Mouse (Mus musculus) right cerebral cortex, postnatal 14 days (tissue): ENCODE measurements around the gene Kcnj14.

Experiments used
- DNase-seq: peaks from one replicate; pipeline ENCODE4 v3.0.0; 2022

The Kcnj14 gene

DNA sequence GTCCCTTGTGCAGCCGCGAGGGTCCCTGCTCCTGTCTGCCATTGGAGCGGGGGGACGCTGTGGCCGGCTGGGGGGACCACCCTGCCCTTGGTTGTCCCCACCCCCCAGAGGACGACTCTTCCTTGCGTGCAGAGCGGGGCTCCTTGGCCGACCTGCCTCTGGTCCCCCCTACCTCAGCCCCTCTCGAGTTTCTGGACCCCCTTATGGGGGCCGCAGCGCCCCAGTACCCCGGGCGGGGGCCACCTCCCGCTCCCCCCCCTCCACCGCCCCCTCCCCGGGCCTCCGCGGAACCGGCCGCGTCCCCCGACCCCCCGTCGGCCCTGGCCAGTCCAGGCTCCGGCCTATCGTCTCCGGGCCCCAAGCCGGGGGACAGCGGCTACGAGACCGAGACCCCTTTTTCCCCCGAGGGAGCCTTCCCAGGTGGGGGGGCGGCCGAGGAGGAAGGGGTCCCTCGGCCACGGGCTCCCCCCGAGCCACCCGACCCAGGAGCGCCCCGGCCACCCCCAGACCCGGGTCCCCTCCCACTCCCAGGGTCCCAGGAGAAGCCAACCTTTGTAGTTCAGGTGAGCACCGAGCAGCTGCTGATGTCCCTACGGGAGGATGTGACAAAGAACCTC lies 30.5 kb downstream of the Kcnj14 start:
- DNase-seq = no peak

DNA sequence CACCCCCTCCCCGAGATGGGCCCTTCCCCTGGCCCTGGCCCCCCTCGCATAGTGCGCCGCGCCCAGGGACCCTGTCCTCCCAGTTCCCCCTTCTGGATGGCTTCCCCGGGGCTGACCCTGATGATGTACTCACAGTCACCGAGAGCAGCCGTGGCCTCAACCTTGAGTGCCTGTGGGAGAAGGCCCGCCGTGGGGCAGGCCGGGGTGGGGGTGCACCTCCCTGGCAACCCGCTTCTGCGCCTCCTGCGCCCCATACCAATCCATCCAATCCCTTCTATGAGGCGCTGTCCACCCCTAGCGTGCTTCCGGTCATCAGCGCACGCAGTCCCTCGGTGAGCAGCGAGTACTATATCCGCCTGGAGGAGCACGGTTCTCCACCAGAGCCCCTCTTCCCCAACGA lies 31.3 kb downstream of the Kcnj14 start:
- DNase-seq = no peak

DNA sequence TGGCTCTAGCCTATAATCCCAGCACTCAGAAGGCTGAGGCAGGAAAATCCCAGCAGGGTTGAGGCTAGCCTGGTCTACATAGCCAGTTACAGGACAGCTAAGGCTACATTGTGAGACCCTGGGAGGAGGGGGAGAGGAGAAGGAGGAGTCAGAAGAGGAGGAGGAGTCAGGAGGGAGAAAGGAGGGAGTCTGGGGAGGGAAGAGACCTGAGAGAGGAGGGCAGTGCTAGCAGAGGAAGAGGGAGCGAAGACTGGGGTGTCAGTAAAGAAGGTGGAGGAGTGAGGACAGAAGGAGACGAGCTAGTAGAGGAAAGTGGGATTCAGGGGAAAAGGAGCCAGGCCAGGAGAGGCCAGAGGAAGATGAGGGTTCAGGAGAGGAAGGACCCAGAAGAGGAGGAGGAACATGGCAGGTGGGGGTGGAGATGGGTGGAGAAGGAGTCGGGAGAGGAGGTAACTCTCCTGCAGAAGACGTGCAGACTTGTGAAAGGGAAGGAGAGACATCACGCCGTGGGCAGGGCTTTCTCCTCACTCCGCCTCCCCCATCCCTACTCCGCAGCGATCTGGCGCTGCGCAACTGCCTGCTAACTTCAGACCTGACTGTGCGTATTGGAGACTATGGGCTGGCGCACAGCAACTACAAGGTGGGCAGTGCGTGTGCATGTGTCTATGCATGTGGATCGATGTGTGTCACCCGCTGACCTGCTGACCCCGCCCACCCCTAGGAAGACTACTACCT lies 32.7 kb downstream of the Kcnj14 start:
- DNase-seq = no peak

DNA sequence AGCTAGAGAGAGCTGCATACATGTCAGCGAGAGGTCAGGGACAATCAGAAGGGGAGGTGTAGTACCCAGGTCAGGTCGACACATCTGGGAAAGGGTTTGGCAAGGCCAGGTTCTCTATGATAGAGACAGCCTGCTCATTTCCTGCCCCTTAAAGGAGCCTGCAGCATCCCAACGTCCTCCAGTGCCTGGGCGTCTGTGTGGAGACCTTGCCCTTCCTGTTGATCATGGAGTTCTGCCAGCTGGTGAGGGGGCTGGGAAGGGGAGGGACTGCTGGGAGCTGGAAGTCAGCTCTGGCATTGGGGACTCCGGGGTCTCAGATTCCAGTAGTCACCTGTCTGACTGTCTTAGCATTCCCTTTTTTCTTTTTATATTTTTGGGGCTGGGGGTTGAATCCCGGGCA lies 33.9 kb downstream of the Kcnj14 start:
- no peak for DNase-seq

DNA sequence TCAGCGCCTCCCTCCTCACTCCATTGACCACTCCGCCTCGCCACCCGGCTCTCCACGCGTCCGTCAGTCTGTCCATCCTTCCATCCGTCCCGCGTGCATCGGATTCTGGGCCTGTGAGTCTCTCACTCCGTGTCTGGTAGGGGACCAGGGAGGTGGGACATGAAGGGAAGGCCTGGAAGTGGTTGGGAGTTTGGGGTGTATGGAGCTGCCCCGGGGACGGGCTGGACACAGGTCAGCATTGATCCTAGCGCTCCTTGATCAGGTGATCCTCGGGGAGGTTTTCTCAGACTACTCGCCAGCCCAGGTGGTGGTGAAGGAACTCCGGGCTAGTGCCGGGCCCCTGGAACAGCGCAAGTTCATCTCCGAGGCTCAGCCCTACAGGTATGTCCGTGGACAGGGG lies 36.9 kb downstream of the Kcnj14 start:
- no peak for DNase-seq

DNA sequence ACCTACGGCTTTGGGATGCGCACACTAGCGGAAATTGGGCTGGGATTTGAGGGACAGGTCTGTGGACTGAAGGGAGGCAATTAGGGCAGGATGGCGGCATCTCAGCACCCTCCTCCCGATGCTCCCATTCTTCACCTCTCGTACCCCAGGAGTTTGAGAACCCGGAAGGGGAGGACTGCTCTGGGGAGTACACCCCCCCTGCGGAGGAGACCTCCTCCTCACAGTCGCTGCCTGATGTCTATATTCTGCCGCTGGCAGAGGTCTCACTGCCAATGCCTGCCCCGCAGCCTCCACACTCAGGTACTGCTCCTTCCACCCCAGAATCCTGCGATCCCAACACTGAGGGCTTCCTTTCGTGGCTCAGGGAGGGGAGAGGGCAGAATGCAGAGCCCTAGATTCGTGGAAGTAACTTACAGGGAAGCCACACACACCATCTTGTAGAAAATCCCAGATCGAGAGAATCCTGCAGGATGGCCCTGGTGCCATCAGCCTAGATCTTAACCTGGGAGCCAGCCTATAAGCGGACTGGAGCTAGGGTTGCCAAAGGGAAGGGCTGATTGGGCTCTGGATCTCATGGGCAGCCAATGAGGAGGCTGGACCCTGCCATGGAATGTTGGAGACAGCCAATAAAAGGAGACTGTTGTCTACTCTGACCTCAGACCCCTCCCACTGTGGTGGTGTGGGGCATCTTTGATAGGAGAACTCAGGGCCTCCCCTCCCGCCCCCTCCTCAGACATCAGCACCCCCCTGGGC lies 37.7 kb downstream of the Kcnj14 start:
- no peak for DNase-seq

DNA sequence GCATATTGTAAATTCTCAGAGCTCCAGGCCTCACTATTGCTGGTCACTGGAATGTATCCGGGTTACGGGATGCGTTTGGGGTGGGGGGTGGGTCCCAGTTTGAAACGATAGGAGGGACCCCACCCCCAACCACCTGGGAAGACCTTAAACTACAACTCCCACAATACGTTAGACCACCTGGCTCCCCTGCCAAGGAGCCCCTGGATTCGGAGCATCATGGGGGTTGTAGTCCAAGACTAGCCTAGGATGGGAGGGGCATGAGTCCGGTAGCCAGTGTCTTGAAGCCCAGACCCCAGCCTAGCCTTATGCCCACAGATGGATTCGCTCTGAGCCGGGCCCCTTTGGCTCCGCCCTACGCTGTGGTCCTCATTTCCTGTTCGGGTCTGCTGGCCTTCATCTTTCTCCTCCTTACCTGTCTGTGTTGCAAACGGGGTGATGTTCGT lies 38.4 kb downstream of the Kcnj14 start:
- no peak for DNase-seq

DNA sequence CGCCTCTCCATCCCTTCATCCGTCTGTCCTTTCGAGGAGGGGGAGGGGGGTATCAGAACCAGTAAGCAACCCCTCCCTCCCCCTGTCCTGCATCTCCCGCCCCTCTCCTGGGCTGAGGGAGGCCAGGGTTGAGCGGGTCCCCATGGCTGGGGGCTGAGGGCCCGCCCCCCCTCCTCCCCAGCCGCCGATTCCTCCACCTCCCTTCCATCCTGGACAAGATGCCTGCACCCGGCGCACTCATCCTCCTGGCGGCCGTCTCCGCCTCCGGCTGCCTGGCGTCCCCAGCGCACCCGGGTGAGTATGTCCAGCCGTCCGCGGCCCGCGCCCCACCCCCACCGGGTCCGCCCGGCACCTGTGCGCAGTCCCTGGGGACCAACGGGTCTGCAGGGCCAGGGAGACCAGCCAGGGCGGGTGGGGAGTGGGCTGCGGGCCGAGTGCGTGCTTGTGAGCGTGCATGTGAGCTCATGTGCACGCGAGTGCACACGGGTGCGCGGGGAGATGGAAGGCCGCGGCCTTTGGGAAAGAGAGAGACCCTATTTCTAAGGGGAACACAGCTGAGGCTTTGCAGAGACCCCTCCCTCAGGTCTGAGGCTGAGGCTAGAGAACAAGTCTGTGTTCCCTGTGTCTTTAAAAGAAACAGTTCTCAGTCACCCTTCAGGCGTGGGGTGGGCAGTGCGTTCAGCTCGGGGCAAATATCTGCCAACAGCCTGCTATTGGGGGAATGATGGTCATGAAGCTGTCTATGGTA lies 39.0 kb downstream of the Kcnj14 start:
- peak; percentile 59 for DNase-seq

DNA sequence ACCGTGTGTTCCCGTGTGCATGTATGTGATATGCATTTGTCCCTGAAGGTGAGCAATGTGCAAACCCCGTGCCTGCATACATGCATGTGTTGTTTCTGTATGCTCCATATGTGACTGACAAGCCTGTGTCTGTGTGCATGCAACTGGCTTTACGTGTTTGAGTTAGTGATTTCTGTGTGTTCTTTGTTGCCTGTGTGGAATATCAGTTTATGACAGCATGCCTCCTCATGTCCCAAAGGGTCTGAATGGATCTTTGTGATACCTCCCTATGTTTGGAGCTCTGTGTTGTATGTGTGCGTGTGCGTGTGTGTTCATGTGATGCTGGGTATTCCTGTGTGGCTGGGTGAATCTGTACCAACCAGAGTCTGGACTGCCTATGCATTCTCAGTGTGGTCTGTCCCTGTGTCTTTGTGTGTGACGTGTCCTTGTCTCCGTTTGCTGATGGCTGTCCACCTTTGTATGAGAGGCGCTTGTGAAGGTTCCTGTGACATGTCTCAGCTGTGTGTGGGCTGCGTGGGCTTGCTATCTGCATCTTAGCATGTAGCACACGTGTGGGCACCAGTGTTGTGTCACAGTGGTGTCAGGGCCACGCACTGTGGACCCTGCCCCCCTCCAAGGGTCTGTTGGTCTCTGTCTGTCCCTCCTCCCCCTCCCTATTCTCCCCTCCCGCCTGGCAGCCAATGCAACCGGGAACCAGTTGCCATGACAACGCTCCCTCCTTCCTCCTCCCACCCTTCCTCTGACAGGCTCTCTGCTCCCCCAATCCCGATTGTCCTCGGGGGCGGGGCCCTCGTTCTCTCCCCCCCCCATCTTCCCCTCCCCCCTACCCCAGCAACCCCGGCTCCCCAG lies 39.8 kb downstream of the Kcnj14 start, which contains the start of gene Sult2b1:
TSS of gene Sult2b1 (minus strand) at position 146 of the 849 bp plus-strand sequence.
- peak; percentile 94 for DNase-seq

DNA sequence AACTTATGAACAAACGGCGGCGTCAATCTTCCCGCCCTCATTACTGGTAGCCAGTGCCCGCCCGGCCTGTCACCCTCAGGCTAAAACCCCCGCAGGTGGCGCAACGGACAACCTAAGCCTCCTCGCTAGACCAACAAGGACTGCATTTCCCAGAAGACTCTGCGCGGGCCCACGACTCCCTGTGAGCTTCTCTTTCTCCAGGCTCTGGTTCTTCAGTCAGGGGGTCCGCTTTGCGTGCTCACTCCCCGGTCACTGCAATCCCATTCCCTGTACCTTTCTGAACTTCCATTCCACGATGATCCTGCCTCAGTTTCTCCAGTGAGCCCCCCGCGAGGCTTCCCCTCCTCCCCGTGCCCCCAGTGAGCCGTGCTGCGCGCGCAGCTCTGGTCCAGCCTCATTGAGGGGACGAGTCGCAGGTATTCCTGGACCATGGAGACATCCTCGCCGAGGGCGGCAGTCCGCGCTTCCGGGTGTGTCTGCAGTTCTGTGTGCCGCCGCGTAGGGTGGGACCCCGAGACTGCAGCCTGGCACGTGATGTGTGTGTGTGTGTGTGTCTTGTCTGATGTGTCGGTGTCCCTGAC lies 41.0 kb downstream of the Kcnj14 start, which contains the start of gene Lmtk3:
TSS of gene Lmtk3 (plus strand) at position 228 of the 581 bp plus-strand sequence.
- peak; percentile 76 for DNase-seq

DNA sequence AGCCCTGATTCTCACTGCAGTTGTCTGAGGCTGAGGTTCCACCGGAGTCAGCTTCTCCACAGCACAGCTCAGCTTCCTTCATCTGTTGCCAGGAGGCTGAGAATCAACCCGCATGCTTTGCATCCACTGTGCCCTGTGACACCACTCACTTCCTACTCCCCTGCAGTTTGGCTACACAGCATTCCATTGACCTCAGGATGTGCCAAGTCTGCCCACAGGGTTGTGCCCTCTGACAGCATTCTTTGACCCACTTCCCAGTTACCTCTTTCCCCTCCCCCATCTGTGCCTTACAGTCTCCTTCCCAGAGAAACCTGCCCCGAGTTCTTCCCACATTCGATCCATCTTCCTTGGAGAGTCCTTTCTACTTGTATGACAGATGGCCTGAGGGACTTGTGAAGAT lies 42.3 kb downstream of the Kcnj14 start:
- DNase-seq = no peak

DNA sequence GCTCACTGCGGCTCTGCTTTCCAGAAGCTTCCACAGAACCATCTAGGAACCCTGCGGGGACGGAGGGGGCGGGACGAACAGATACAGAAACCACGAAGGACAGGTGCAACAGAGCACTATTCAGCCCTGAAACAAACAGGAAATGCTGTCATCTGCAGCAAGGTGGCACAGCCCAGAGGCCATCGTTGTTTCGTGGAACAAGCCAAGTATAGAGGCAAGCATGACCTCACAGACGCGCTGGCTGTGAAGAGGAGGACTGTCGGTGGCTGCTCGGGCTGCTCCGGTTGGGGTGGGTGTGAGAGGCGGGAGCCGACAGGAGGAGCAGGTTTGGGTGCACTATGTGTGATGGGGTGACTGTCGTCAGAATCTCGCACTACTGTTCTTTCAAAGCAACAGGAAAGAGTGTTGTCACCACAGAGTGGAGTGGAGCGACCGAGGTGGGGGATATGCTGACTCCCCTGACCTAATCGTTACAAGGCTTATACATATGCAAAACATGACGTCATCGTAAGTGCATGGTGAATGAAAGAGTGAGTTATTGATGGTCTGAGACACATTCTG lies 45.4 kb downstream of the Kcnj14 start:
- peak; percentile 16 for DNase-seq

DNA sequence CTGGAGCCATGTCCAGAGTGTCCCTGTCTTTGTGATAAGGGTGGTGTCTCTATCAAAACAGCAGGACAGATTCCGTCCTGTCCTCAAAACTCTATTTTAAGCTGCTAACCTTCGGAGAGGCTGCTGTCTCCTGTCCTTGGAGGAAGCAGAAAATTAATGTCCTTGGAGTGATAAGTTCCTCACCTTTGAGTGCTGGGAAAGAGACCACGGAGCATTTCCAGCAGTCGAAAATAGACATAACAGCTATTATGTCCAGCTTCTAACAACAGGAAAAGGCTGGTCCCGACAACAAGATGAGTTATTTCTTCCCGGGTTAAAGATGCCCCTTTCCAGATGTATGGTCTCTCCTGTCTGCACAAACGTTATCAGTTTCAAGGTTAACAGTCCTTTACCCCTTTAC lies 49.3 kb downstream of the Kcnj14 start:
- DNase-seq = no peak

DNA sequence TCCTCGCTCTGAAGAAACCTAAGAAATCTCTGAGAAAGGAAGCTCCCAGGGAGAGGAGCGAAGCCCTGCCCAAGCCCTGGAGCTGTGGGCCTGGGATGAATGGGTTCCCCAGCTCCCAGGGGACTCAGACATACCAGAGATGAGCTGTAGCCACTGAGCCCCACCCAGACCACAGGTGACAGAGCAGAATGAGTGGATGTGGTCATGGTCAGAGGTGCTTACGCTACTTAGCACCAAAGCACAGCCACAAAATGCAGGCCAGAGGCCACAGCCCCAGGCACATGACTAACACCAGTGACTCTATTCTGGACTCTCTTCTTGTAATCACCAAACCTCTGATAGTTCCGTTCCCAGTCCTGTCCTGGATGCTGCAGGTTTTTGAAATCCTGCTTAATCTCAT lies 53.5 kb downstream of the Kcnj14 start:
- no peak for DNase-seq

DNA sequence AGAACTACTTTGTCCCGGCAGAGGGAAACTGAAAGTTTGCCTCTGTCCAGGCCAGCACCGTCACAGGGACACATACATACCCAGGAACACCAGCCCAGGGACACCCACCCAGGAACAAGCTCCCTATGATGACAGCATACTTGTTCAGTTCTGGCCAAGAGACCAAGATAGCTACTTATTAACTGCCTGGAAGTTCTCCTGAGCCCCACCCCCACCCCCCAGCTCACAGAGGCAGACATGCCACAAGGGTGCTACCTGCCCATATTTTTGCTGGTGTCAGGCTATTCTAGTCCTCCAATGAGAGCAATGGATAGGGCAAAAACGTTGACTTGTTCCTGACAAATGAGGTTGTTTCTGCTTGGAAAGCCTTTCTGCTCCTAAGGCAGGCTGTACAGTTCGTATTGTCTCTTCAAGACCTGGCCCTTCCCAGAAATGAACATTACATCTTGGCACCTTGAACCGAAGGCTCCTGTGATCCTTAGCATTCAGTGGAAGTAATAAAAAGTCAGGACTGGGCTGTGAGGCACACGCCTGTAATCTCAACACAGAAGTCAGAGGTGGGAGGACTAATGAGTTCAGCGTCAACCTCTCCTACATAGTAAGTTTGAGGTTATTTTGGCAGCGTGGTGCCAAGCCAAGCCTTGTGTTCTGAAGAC lies 54.0 kb downstream of the Kcnj14 start:
- DNase-seq = no peak

DNA sequence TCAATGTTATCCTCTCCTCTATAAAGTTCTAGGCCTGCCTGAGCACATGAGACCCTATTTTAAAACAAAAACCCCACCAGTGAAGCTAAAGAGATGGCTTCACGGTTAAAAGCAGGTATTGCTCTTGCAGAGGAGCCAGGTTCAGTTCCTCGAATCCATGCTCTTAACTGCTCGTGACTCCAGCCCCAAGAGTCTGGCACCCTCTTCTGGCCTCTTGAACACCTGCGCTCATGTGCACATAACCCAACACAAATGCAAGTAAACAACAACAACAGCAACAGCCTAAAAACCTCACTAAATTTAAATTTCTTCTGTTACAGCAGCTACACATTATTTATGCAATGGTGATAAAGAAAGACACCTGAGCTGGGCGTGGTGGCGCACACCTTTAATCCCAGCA lies 57.1 kb downstream of the Kcnj14 start:
- DNase-seq = no peak

DNA sequence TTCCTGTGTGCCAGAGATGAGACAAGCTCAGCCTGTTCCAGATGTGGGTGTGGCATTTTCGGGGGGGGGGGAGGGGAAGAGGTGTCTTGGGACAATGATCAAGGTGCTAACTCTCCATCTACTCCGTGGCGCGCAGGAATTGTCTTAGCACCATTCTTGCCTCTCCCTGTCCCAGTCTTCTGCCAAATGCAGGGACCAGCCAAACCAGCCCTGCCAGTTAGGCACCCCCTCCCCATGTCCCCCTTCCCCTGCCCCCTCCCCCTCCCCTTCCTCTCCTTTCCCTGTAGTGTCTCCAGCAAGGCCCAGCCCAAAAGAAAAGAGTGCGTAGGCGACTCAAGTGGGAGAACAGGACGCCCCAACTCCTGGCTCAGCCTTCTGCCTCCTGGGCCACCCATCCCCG lies 57.8 kb downstream of the Kcnj14 start:
- DNase-seq = no peak
